Mouse (Mus musculus) heart, embryonic 11.5 days (tissue): Measurements from ENCODE around the gene Gm6882. TPM values are rescaled to one million over a fixed set of nuclear protein-coding genes. Genes with fewer than 3 reads are reported as not detected.
"Not testable (repeated sequence)": the region's sequence is repeated elsewhere in the genome, so short reads cannot be mapped to it uniquely, and the experiment has no call there.

ENCODE experiments used
- ATAC-seq: fragments of 200-750 bp; cut with Nextera tagmentation; replicated peaks from 2 replicates; pipeline ENCODE4 v1.8.0; 2017; ENCODE audit warnings: moderate library complexity; ENCODE audit not compliant: insufficient number of reproducible peaks, low FRiP score, low TSS enrichment
- H3K27ac ChIP-seq: fragments of 300-500 bp; sonication (generic); 2 replicates; pipeline ENCODE4 v1.5.1; 2014; ENCODE audit warnings: mild to moderate bottlenecking, low read depth, low read length
- H3K27me3 ChIP-seq: fragments of 300-500 bp; sonication (generic); 2 replicates; pipeline ENCODE4 v1.6.1; 2014; ENCODE audit warnings: mild to moderate bottlenecking, low read length, mixed read lengths; ENCODE audit not compliant: control insufficient read depth, insufficient read depth
- H3K36me3 ChIP-seq: fragments of 300-500 bp; sonication (generic); 2 replicates; pipeline ENCODE4 v1.6.1; 2014; ENCODE audit warnings: mild to moderate bottlenecking, low read length, moderate library complexity, mixed read lengths; ENCODE audit not compliant: control insufficient read depth, insufficient read depth
- H3K4me1 ChIP-seq: fragments of 300-500 bp; sonication (generic); 2 replicates; pipeline ENCODE4 v1.6.1; 2014; ENCODE audit warnings: low read length; ENCODE audit not compliant: control insufficient read depth, insufficient read depth
- H3K4me2 ChIP-seq: fragments of 300-500 bp; sonication (generic); 2 replicates; pipeline ENCODE4 v1.6.1; 2014; ENCODE audit warnings: mild to moderate bottlenecking, moderate library complexity
- H3K4me3 ChIP-seq: fragments of 300-500 bp; sonication (generic); 2 replicates; pipeline ENCODE4 v1.5.1; 2014; ENCODE audit warnings: low read depth, low read length
- H3K9ac ChIP-seq: fragments of 300-500 bp; sonication (generic); 2 replicates; pipeline ENCODE4 v1.6.1; 2014; ENCODE audit warnings: mild to moderate bottlenecking, low read depth, low read length, moderate library complexity
- H3K9me3 ChIP-seq: fragments of 300-500 bp; sonication (generic); replicated peaks from 2 replicates; pipeline ENCODE4 v1.6.1; 2016; ENCODE audit warnings: low read length; ENCODE audit not compliant: control insufficient read depth
- WGBS: fragments of 180-500 bp; shearing (Covaris S2); extraction: QIAGEN DNeasy Blood & Tissue Kit; methylation state at CpG from one replicate; pipeline ENCODE4 v1.1.7; 2014; ENCODE audit not compliant: insufficient replicate concordance; 5-methylcytosine and 5-hydroxymethylcytosine counted together
- polyA plus RNA-seq: library from polyadenylated mRNA; unstranded; fragments of >200 nt; fragmentation: Nextera tagmentation; extraction: Ambion mirVana; gene quantifications from 2 replicates; pipeline ENCODE4 v1.2.1, GENCODE M21; 2014

Gm6882 gene
- not detected in 2 replicates for polyA plus RNA-seq

DNA sequence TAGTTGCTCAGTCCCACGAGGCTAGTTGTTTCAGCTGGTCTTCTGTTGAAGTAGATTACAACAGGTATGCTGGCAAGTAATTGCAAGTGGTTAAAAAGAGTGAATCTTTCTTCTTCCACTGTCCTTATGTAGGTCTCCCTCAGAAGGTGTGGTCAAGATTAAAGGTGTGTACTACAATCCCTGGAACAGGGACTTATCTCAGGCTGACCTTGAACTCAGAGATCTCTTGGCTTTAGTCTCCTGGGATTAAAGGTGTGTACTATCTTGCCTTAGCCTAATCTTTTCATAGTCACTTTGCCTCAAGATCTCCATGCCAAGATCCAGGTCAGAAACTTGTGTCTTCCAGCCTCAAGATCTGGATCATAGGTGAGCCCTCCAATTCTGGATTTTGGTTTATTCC is at the start of gene Gm6882:
Gm6882 (minus strand) TSS at position 101 of the 400 bp plus-strand sequence.
- not testable (repeated sequence) for H3K9ac ChIP-seq, H3K27ac ChIP-seq, H3K27me3 ChIP-seq, H3K4me3 ChIP-seq, H3K4me2 ChIP-seq, H3K9me3 ChIP-seq, ATAC-seq, H3K36me3 ChIP-seq, H3K4me1 ChIP-seq
- 35% methylated on average over 1 of the region's 1 CpGs for WGBS

Other genes starting within 250 kb of the Gm6882 start
- gene Gm5157, start 242.3 kb downstream of the Gm6882 start, polyA plus RNA-seq: not detected in 2 replicates
- not detected in 2 replicates for gene Vmn1r124, start 172.1 kb downstream of the Gm6882 start, polyA plus RNA-seq
- gene Vmn1r125, start 160.6 kb downstream of the Gm6882 start, polyA plus RNA-seq: not detected in 2 replicates
- gene Vmn1r126, start 131.3 kb downstream of the Gm6882 start, polyA plus RNA-seq: not detected in 2 replicates
- gene Vmn1r127, start 112.9 kb downstream of the Gm6882 start, polyA plus RNA-seq: not detected in 2 replicates
- not detected in 2 replicates for gene Vmn1r128, start 83.4 kb downstream of the Gm6882 start, polyA plus RNA-seq
- not detected in 2 replicates for gene Vmn1r129, start 71.5 kb downstream of the Gm6882 start, polyA plus RNA-seq
- not detected in 2 replicates for gene Vmn1r130, start 79.0 kb upstream of the Gm6882 start, polyA plus RNA-seq
- not detected in 2 replicates for gene Vmn1r131, start 113.3 kb upstream of the Gm6882 start, polyA plus RNA-seq
- not detected in 2 replicates for gene Vmn1r132, start 181.3 kb upstream of the Gm6882 start, polyA plus RNA-seq